Mouse (Mus musculus): ENCODE measurements around the gene Znhit1.

DNA sequence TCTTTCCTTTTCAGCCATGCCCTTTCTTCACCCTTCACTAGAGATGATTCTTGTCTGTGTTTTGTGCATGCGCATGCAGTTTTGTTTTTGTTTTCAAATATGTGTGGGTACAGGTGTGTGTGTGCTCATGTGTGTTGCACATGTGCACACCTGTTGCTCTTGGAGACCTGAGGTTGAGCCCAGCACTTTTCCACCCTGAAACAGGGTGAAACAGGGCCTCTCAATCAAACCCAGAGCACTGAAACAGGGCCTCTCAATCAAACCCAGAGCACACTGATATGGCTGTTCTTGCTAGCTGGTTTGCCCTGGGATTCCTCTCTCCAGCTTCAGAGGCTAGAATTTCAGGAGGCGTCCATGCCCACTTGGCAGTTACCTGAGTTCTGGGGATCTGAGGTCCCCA, 12.8 kb upstream of the Znhit1 start:
- TF ChIP-seq CTCF (IDR thresholded peaks at IDR 0.05; ENCODE audit: extremely low read depth, insufficient read depth, low read length), result no peak
- TF ChIP-seq POLR2A (IDR thresholded peaks at IDR 0.05; ENCODE audit: extremely low read depth, insufficient read depth, low read length), result no peak
